Mouse (Mus musculus) kidney, embryonic 14.5 days (tissue): ENCODE data around the gene Sergef. TPM values are rescaled to one million over a fixed set of nuclear protein-coding genes. Genes with fewer than 3 reads are reported as not detected.
"Not testable (repeated sequence)": the region's sequence is repeated elsewhere in the genome, so short reads cannot be mapped to it uniquely, and the experiment has no call there.

Source experiments
- ATAC-seq: fragments of 200-750 bp; cut with Nextera tagmentation; 2 replicates; pipeline ENCODE4 v1.8.0; 2017; ENCODE audit warnings: moderate number of reproducible peaks, mild to moderate bottlenecking, moderate TSS enrichment, moderate library complexity; ENCODE audit not compliant: low FRiP score, low TSS enrichment
- H3K27ac ChIP-seq: fragments of 300-500 bp; sonication (generic); 2 replicates; pipeline ENCODE4 v1.5.1; 2014; ENCODE audit warnings: low read depth, mild to moderate bottlenecking, low read length, moderate library complexity, mixed read lengths
- H3K27me3 ChIP-seq: fragments of 300-500 bp; sonication (generic); 2 replicates; pipeline ENCODE4 v1.6.1; 2014; ENCODE audit warnings: mild to moderate bottlenecking, low read length; ENCODE audit not compliant: control insufficient read depth, insufficient read depth
- H3K36me3 ChIP-seq: fragments of 300-500 bp; sonication (generic); 2 replicates; pipeline ENCODE4 v1.6.1; 2014; ENCODE audit warnings: low read length, mixed read lengths; ENCODE audit not compliant: control insufficient read depth, insufficient read depth
- H3K4me1 ChIP-seq: fragments of 300-500 bp; sonication (generic); 2 replicates; pipeline ENCODE4 v1.6.1; 2014; ENCODE audit warnings: low read length, mixed read lengths; ENCODE audit not compliant: control insufficient read depth, insufficient read depth
- H3K4me2 ChIP-seq: fragments of 300-500 bp; sonication (generic); replicated peaks from 2 replicates; pipeline ENCODE4 v1.6.1; 2014; ENCODE audit warnings: low read depth, mild to moderate bottlenecking, low read length
- H3K4me3 ChIP-seq: fragments of 300-500 bp; sonication (generic); 2 replicates; pipeline ENCODE4 v1.5.1; 2014; ENCODE audit warnings: mild to moderate bottlenecking, low read length
- H3K9ac ChIP-seq: fragments of 300-500 bp; sonication (generic); 2 replicates; pipeline ENCODE4 v1.6.1; 2014; ENCODE audit warnings: low read depth, mild to moderate bottlenecking, low read length, moderate library complexity
- H3K9me3 ChIP-seq: fragments of 300-500 bp; sonication (generic); 2 replicates; pipeline ENCODE4 v1.6.1; 2016; ENCODE audit warnings: low read length; ENCODE audit not compliant: control insufficient read depth
- WGBS: fragments of 180-500 bp; shearing (Covaris S2); extraction: QIAGEN DNeasy Blood & Tissue Kit; methylation state at CpG from one replicate; pipeline ENCODE4 v1.1.7; 2014; 5-methylcytosine and 5-hydroxymethylcytosine counted together
- polyA plus RNA-seq: library from polyadenylated mRNA; unstranded; fragments of >200 nt; fragmentation: Nextera tagmentation; extraction: Ambion mirVana; gene quantifications from 2 replicates; pipeline ENCODE4 v1.2.1, GENCODE M21; 2014

Gene Sergef
- 10.9 and 15.7 TPM in 2 replicates for polyA plus RNA-seq

DNA sequence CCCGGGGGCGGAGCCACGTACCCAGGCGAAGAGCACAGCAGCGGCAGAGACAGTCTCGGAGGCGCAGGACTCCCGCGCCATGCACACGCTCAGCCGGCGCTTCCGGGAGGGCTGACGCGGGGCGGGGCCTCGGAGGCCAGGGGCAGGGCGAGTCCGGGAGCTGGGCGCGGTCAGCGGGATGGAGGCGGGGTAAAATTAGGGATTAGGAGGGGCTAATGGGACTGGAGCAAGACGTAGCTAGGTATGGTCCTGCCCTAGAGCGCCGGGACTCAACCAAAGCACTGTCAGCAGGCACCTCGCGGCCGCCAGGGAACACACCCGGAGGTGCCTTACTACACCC, at the start of gene Sergef:
Gene Sergef, minus strand, starts transcription at position 116 of the 340 bp plus-strand sequence.
- no peaks in the 10 kb centered on the region for H3K9me3 ChIP-seq
- no peaks in the 10 kb centered on the region for H3K27me3 ChIP-seq
- no peak within 1 kb of the TSS for H3K27ac ChIP-seq
- 1% methylated on average over 30 of the region's 30 CpGs for WGBS
- H3K4me3 ChIP-seq: peak within 1 kb of the TSS; percentile 60
- peak; percentile 96 for ATAC-seq
- no peaks in the 10 kb centered on the region for H3K36me3 ChIP-seq
- H3K4me1 ChIP-seq: peaks cover 9% of the 10 kb centered on the region
- H3K4me2 ChIP-seq: peak within 1 kb of the TSS; percentile 77
- H3K9ac ChIP-seq: peak within 1 kb of the TSS; percentile 69

DNA sequence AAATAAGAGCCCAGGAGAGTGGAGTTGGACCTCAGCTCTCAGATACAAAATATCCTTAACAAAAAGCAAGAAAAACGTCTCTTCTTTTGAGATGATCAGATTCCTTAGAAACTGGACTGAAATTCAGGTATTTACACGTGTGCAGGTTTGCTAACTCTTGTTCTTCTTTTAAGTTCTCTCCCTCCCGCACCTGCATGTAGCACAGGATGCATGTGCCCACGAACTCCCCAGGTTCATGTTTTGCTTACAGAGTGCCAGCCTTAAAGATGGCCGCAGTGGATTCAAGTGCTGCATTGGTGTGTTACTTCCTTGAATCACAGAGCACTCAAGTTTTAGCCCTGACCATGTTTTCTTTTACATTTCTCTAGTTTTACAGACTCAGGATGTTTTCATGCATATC, 47.2 kb upstream of the Sergef start:
- Histone ChIP-seq H3K27me3 (no peaks in the 10 kb centered on the region), H3K36me3 (peaks cover 34% of the 10 kb centered on the region), H3K4me1 (no peaks in the 10 kb centered on the region), H3K4me3 (no peak overlapping the region), H3K4me2 (no peak overlapping the region), H3K9ac (no peak overlapping the region), H3K27ac (no peak overlapping the region), H3K9me3 (no peaks in the 10 kb centered on the region)
- WGBS: 91% methylated on average over 5 of the region's 5 CpGs
- no peak for ATAC-seq

DNA sequence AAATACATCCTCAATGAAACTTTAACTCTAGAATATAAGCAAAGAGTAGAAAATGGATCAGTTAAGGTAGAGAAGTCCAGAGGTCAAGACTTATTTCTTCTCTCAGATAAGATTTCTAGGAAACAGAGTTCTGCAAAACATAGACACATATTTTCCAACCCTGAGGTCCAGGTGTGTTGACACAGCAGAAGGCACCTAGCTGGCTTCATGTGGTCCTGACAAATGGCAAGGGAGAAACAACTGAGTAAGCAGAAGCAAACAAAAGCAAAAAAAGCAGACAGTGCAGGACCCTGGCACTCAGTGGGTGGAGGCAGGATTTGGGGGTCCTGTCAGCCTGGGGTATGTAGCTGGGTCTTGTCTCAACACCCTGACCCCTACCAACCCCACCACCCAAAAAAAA, 41.1 kb upstream of the Sergef start:
- H3K4me1 ChIP-seq: no peaks in the 10 kb centered on the region
- H3K36me3 ChIP-seq: no peaks in the 10 kb centered on the region
- no peaks in the 10 kb centered on the region for H3K9me3 ChIP-seq

DNA sequence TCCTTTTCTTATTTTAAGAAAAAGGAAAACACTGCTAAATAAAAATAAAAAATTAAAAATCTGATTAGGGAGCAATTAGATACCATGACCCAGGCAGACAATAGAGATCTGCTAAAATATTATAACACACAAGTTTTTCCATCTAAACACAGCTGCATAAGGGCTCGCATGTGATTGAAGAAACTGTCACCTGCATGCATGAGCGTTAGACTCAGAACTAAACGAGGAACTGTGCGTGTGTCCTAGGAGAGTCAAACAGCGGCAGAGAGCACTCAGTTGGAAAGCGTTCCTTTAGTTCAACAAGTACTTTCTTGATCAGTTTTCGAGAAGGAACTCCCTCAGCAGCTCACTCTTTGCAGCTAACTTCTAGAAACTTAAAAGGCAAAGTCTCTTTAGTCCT, 39.4 kb upstream of the Sergef start:
- H3K9ac ChIP-seq, H3K4me3 ChIP-seq, H3K27me3 ChIP-seq, H3K4me2 ChIP-seq, H3K36me3 ChIP-seq, ATAC-seq, H3K4me1 ChIP-seq, H3K9me3 ChIP-seq, H3K27ac ChIP-seq: not testable (repeated sequence)
- WGBS: 84% methylated on average over 7 of the region's 7 CpGs

More for the DNA sequence above, 41.1 kb upstream of the Sergef start:
- no peak for ATAC-seq
- Histone ChIP-seq H3K4me3 (no peak overlapping the region), H3K27me3 (no peaks in the 10 kb centered on the region), H3K4me2 (no peak overlapping the region), H3K27ac (no peak overlapping the region), H3K9ac (no peak overlapping the region)

DNA sequence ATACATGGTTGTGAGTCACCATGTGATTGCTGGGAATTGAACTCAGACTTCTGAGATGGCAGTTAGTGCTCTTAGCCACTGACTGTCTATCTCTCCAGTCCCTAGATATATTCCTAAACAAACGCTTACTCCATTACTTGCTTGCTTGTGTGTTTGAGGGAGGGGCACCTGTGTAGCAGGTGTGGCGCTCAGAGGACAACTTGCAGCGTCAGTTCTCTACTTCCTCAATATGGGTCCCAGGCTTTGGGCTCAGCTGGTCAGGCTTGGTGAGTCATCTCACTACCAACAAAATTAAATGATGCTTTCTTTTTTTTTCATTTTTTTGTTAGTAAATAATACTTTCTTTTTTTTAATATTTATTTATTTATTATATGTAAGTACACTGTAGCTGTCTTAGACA, 38.8 kb upstream of the Sergef start:
- Histone ChIP-seq H3K36me3 (no peaks in the 10 kb centered on the region), H3K27me3 (no peaks in the 10 kb centered on the region), H3K9ac (no peak overlapping the region), H3K27ac (no peak overlapping the region), H3K4me2 (no peak overlapping the region), H3K4me3 (no peak overlapping the region), H3K4me1 (no peaks in the 10 kb centered on the region), H3K9me3 (no peaks in the 10 kb centered on the region)
- no peak for ATAC-seq
- WGBS: 86% methylated on average over 3 of the region's 3 CpGs

DNA sequence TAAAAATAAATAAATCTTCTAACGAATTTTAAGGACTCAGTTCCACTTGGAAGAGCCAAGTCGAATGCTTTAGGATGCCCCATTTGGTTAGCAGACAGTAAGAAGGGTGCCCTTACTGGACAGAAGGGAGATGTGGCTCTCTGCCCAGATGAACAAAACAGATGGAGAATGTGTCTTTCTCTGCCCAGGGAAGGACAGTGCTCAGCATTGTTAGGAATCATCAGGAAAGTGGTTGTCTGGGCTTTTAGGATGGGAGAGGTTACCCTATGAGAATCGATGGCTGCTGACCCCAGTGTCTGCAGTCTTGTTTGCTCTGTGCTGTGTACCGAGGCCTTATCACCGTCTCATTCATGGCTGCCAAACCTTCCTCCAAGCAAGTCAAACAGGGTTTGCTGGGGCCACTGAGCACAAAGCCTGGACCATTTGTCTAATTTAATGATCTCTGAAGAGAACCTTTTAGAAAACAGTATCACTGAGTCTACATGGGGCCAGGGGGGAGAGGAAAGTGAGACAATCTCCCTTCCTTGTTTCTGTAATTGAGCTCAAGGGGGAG, 37.3 kb upstream of the Sergef start:
- 0 out of 2 replicates have a peak, but pooled peaks have one; percentile 48 for ATAC-seq
- H3K4me3 ChIP-seq: no peak overlapping the region
- no peak overlapping the region for H3K4me2 ChIP-seq

DNA sequence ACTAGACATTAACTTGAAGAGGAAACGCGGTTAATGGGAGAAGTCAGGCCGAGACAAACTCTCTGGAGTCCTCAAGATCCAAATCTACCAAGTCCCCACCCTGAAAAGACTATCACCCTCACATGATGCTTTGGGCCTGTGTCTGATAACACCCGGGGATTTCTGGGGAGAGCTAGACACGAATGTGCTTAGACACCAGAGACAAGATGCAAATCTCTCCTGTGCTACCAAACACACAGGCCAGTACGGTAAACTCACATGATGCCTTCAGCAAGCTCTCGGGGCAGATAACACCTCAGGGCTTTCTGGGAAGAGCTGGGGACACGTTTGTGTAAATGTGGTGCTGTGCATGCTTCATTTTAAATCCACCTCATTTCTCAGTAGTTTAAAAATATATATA, 36.3 kb upstream of the Sergef start:
- H3K4me3 ChIP-seq: no peak overlapping the region
- no peak overlapping the region for H3K4me2 ChIP-seq
- 83% methylated on average over 8 of the region's 8 CpGs for WGBS
- H3K4me1 ChIP-seq: peaks cover 6% of the 10 kb centered on the region
- H3K27me3 ChIP-seq: no peaks in the 10 kb centered on the region
- no peaks in the 10 kb centered on the region for H3K36me3 ChIP-seq
- no peak overlapping the region for H3K27ac ChIP-seq
- no peak for ATAC-seq
- no peaks in the 10 kb centered on the region for H3K9me3 ChIP-seq
- no peak overlapping the region for H3K9ac ChIP-seq

More for the DNA sequence above, 37.3 kb upstream of the Sergef start:
- WGBS: 39% methylated on average over 5 of the region's 5 CpGs
- no peaks in the 10 kb centered on the region for H3K36me3 ChIP-seq
- no peak overlapping the region for H3K9ac ChIP-seq
- peaks cover 6% of the 10 kb centered on the region for H3K4me1 ChIP-seq
- no peak overlapping the region for H3K27ac ChIP-seq
- no peaks in the 10 kb centered on the region for H3K27me3 ChIP-seq
- H3K9me3 ChIP-seq: no peaks in the 10 kb centered on the region

DNA sequence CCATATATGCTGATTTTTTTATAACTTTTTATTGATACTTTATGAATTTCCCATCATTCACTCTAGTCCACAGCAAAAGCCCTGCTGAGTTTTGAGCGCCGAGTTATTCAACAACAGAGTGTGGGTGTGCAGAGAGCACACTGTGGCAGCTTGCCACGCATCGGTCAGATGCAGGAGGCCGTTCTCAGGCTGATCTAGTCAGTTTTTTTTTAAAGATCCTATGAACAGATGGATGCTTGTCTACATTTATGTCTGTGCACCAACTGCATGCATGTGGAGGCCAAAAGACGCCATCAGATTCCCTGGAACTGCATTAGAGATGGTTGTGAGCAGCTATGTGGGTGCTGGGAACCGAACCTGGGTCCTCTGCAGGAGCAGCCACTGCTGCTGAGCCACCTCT, 35.5 kb upstream of the Sergef start:
- Histone ChIP-seq H3K4me2 (no peak overlapping the region), H3K27ac (no peak overlapping the region), H3K9ac (no peak overlapping the region), H3K9me3 (no peaks in the 10 kb centered on the region), H3K36me3 (no peaks in the 10 kb centered on the region), H3K27me3 (no peaks in the 10 kb centered on the region), H3K4me1 (peaks cover 6% of the 10 kb centered on the region), H3K4me3 (no peak overlapping the region)
- no peak for ATAC-seq
- 92% methylated on average over 7 of the region's 7 CpGs for WGBS

DNA sequence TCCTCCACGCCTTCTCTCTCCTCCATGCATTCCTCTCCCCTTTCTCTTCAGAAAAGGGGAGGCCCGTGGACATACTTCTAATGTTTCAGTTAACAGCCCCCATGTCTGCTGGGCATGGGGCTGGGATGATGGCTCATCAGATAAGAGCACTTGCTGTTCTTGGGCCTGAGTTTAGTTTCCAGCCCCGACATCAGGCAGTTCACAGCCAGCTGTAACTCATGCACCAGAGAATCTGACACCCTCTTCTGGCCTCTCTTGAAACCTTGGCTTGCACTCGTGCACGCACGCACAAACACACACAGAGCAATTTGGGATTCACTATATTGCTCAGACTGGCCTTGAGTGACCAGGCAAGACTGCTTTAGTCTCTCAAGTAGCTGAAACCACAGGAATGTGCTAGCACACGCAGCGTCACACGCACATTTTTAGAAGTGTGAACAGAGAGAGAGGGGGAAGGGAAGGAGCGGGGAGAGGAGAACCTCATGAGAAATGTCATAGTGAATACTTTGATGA, 32.6 kb upstream of the Sergef start, which contains the start of gene Tph1:
Gene Tph1, minus strand, starts transcription at position 378 of the 513 bp plus-strand sequence.
- peak; percentile 56; the same call in 1 of the 2 replicates for ATAC-seq
- Histone ChIP-seq H3K27me3 (no peaks in the 10 kb centered on the region), H3K36me3 (no peaks in the 10 kb centered on the region), H3K9ac (no peak within 1 kb of the TSS), H3K4me1 (peaks cover 6% of the 10 kb centered on the region), H3K4me2 (no peak within 1 kb of the TSS), H3K27ac (no peak within 1 kb of the TSS), H3K9me3 (no peaks in the 10 kb centered on the region), H3K4me3 (no peak within 1 kb of the TSS)
- 26% methylated on average over 10 of the region's 10 CpGs for WGBS
